Mouse (Mus musculus) neutrophil, adult 65 days (primary cell): Measurements from ENCODE around the gene Ubtd1. TPM values are rescaled to one million over a fixed set of nuclear protein-coding genes. Genes with fewer than 3 reads are reported as not detected.

Experiments used
- total RNA-seq: library from RNA; stranded (reverse); gene quantifications from 2 replicates; pipeline ENCODE4 v1.2.4, GENCODE M21; 2023

Gene Ubtd1
- 34.6 and 35.8 TPM in 2 replicates for total RNA-seq

GRCm38 (mm10) chr19:41981595-41981927 is at the start of gene Ubtd1:
Ubtd1 (plus strand) TSS chr19:41981763.

GRCm38 (mm10) chr19:41933179-41934086 is 48.1 kb upstream of the Ubtd1 start, which contains the start of the genes Exosc1 and Zdhhc16:
Exosc1 (minus strand) TSS chr19:41933423.
Zdhhc16 (plus strand) TSS chr19:41933480.

GRCm38 (mm10) chr19:41980819-41981594 is 556 bp upstream of the Ubtd1 start, which contains the start of gene Mms19:
Mms19 (minus strand) TSS chr19:41981157.

GRCm38 (mm10) chr19:42035456-42036248 is 54.1 kb downstream of the Ubtd1 start, which contains the start of gene Ankrd2:
Ankrd2 (plus strand) TSS chr19:42036000.

GRCm38 (mm10) chr19:42045269-42046102 is 63.9 kb downstream of the Ubtd1 start, which contains the start of gene Hoga1:
Hoga1 (plus strand) TSS chr19:42045610.

GRCm38 (mm10) chr19:42051948-42052347 is 70.4 kb downstream of the Ubtd1 start, which contains the start of gene 4933411K16Rik:
4933411K16Rik (plus strand) TSS chr19:42052248.

Other genes with a start within 250 kb of the Ubtd1 start
- gene Slit1, start 238.1 kb upstream of the Ubtd1 start, total RNA-seq: 0.23 and 0.98 TPM in 2 replicates
- gene Arhgap19, start 179.7 kb upstream of the Ubtd1 start, total RNA-seq: 55.0 and 62.0 TPM in 2 replicates
- 37.2 and 42.7 TPM in 2 replicates for gene Frat1, start 151.8 kb upstream of the Ubtd1 start, total RNA-seq
- gene Frat2, start 133.6 kb upstream of the Ubtd1 start, total RNA-seq: 62.4 and 80.8 TPM in 2 replicates
- 33.1 and 42.2 TPM in 2 replicates for gene Rrp12, start 85.6 kb upstream of the Ubtd1 start, total RNA-seq
- 332 and 338 TPM in 2 replicates for gene Pgam1, start 69.8 kb upstream of the Ubtd1 start, total RNA-seq
- gene Exosc1, start 48.3 kb upstream of the Ubtd1 start, total RNA-seq: 9.9 and 13.9 TPM in 2 replicates
- gene Zdhhc16, start 48.3 kb upstream of the Ubtd1 start, total RNA-seq: 24.5 and 33.2 TPM in 2 replicates
- gene Mms19, start 606 bp upstream of the Ubtd1 start, total RNA-seq: 28.7 and 54.6 TPM in 2 replicates
- not detected in 2 replicates for gene Ankrd2, start 54.2 kb downstream of the Ubtd1 start, total RNA-seq
- not detected in 2 replicates for gene Hoga1, start 63.8 kb downstream of the Ubtd1 start, total RNA-seq
- not detected in 2 replicates for gene 4933411K16Rik, start 70.5 kb downstream of the Ubtd1 start, total RNA-seq
- not detected in 2 replicates for gene Morn4, start 104.6 kb downstream of the Ubtd1 start, total RNA-seq
- gene Pi4k2a, start 108.7 kb downstream of the Ubtd1 start, total RNA-seq: 46.1 and 62.7 TPM in 2 replicates
- 0.47 and 2.0 TPM in 2 replicates for gene Avpi1, start 147.3 kb downstream of the Ubtd1 start, total RNA-seq
- gene Marveld1, start 165.6 kb downstream of the Ubtd1 start, total RNA-seq: 13.1 and 14.7 TPM in 2 replicates
- 83.0 and 144 TPM in 2 replicates for gene Zfyve27, start 182.2 kb downstream of the Ubtd1 start, total RNA-seq
- not detected in 2 replicates for gene Sfrp5, start 220.5 kb downstream of the Ubtd1 start, total RNA-seq